Mouse (Mus musculus) gonadal fat pad, adult 2 months (tissue): ENCODE results near the gene Ip6k3. TPM values are rescaled to one million over a fixed set of nuclear protein-coding genes. Genes with fewer than 3 reads are reported as not detected.

Source experiments
- DNase-seq: peaks from one replicate; pipeline ENCODE4 v3.0.0-alpha.2; 2012; ENCODE audit warnings: low read depth
- polyA plus RNA-seq: library from polyadenylated mRNA; depleted of rRNA; stranded (reverse); fragments of >200 nt; gene quantifications from 2 replicates; pipeline ENCODE4 v1.2.3, GENCODE M21; 2012

The Ip6k3 gene
- polyA plus RNA-seq, 1 experiment = 0.32 TPM

DNA sequence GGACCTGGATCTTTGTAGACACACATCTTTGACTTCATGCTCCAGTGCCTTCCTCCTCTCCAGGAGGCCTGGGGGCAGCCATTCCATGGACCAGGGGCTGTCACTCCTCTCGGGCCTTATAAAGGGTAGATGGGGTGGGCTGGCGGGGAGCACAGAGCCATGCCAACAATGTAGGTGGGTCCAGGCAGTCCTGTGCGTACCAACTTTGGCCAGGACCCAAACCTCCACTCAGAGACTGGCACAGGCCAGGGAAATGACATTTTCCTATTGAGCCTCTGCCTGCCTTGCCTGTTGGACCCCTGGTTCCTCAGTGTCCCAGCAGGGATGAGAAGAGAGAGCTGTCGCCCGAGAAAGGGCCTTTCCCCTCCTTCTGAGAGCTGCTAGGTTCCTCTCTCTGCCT lies 14.8 kb upstream of the Ip6k3 start:
- DNase-seq = no peak

DNA sequence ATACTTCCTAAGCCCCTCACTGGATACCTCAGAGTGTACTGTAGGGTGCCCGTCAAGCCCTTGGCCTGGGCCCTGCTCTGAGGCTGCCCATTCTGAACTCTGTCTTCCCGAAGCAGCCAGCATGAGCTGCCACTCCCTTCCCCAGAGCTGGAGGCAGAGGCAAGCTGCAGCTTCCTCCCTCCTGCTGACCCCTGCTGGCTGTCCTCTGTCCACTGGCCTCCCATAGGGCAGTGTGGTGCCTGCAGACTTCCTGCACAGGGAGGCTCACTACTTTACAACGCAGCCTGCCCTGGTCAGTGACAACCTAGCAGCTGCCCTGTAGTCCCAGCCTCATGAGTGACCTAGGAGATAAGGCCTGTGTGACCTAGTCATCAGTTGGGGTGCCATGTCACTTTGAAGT lies 14.1 kb upstream of the Ip6k3 start:
- DNase-seq = no peak

DNA sequence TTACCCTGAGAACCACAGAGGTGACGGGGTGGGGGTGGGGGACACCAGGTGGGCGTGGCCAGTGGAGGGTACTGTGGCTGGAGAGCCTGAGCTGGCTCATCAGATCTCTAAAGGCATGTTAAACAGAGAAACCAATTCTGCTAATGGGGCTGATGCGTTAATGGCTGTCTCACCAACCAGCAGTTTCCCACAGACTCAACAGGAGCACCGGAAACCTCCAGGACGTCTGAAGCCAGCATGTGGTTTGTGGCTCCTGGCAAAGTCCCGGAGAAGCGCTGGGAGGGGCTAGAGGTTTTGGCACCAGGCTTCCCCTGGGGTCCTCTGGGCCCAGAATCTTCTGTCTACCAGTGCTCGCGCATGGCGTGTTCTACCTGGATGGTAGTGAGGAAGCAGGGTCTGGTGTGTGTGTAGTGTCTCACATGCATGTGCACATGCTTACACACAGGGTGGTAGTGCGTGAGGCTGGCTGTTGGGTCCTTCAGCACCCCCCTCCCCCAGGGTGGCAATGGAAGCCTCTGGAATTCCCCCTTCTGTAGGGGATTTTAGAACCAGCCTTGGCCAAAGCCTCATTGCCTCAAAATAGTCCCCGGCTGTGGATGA lies 12.2 kb upstream of the Ip6k3 start:
- DNase-seq = no peak

DNA sequence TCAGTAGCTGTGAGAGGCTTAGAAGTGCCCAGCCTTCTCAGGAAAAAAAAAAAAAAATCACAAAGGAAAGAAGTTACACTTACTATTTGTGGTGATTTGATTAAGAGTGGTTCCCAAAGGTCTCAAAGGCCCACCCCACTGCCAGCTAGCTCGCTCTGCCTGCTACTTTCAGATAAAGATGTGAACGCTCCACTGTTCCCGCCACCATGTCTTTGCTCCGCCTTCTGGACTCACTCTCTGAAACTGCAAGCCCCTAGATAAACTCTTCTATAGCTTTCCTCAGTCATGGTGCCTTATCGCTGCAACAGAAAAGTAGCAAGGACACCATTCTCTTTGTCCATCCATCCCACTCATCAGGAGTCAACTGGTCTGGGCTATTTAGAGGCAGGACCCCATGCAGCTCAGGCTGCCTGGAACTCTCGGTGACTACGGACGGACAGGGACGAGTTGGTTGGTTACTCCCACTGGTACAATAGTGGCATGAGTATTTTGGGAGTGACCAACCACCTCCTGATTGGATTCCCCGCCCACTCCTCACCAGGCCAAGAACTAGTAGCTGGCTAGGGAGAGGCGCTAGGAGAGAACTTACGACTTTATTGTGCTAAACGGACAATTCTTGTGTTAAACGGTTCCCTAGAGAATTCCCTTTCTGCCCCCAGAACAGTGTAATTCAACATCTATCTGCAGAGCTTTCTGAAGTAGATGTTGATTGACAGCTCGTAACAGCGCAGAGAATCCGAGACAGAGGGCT lies 11.0 kb upstream of the Ip6k3 start:
- DNase-seq = no peak

DNA sequence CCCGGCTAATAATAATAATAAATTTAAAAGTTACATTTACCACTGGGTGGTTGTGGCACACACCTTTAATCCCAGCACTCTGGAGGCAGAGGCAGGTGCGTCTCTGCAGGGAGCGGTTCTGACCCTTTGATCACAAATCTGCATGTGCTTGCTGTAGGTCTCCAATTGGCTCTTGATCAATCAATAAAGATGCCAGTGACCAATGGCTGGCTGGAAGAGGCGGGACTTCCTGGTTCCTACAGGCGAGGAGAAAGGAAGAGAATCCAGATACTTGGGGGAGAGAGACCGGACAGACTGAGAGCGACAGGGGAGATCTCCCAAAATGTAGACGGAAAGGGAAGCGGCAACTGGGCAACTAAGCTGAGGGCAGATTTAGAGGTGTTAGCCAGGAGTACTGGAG lies 10.4 kb upstream of the Ip6k3 start:
- no peak for DNase-seq

DNA sequence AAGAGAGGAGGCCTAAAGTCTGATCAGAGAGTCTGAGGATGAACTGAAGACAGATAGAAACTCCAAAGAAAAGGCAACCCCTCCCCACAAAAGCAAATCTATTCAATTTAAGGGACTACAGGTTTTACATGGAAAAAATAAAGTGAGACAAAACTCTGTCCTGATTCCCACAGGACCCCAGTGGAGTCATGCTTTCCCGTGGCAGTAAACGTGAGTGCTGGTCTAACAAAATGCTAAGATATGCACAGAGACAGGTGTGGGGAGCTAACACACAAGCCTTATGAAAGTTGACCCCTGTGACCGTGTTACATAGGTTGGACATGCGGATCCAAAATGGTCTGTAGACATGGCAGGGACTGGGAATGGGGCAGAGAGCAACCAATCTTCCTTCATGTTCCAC lies 9.2 kb upstream of the Ip6k3 start:
- DNase-seq = no peak

DNA sequence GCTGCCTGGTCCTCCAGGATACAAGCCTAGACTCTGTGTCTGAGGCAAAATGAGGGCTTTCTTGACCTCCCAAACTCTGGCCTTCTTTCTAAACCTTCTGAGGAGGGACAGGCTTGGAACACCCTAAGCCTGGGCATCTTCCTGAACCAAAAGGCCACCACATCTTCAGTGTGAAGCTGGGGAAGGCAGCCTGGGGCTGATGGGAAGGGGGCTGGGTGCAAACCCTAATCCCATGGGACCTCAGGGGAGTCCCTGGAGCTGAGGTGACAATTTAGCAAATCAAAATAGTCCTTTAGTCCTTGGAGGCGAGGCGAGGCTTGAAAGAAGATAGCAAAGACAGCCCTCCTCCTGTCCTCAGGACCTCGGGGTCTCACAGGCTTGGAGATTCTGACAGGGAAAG lies 8.7 kb upstream of the Ip6k3 start:
- DNase-seq = no peak

DNA sequence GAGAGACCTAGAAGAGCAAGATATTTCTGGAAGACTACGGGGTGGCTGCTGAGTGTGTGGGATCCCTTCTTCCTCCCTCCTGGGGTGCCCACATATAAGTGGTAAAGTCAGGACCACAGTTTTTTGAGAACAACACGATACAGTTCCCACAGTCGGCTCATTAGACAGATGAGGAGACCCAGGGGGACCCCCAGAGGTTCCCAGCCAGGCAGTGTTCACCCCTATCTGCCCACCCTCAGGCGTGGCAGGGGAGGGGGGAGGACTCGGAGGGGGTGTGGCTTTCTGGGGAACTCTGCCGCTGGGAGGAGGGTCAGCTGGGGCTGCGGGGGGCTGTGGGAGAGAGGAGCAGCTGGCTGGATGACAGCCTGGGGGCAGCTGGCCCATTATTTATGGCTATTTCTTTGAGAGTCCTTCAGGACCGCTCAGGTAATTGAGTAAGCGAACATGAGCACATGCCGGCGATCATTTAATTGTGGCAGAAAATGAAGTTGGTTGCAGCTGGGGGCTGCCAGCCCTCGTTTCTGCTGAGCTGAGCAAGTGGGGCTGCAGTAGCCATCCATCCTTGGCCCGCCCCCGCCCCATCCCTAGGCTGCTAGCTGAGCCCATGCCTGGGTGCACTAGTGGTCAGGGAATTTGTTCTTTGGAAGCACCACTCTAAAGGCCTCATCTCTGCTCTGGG lies 7.7 kb upstream of the Ip6k3 start:
- no peak for DNase-seq

DNA sequence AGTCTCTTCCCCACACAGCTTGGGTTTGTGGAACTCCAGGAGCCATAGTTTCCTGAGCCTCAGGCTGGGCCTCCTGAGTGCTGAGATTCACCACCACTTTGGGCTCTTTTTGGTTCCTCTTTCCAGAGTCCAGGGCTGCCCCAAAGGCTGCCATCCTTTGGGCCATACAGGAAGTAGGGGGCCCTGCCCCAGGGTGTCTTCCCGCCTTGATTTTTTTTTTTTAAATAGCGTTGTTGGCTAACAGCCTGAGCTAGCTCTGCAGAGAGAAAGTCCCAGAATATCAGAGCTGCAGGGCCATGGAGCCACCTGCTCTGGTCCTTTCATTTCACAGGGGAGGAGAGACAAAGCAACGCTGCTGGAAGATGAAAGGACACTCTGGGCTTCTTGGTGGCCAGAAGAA lies 6.1 kb upstream of the Ip6k3 start:
- DNase-seq = no peak

DNA sequence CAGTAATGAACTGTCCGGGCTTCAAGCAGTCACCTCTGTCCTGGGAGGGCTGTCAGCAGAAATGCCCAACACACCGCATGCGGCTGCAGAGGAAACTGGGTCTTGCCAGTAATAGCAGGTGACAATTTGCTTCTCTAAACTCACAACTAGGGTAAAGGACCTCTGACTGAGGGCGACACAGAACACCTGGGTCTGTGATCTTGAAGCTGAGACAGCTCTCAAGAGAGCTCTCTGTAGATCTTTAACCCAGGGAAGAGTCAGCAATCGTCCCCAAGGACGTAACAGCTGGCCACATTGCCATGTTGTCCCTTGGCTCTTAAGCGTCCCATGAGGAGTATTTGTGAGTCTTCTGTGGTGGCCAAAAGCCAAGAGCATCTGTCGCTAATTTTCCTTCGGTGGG lies 4.9 kb upstream of the Ip6k3 start:
- DNase-seq = no peak

DNA sequence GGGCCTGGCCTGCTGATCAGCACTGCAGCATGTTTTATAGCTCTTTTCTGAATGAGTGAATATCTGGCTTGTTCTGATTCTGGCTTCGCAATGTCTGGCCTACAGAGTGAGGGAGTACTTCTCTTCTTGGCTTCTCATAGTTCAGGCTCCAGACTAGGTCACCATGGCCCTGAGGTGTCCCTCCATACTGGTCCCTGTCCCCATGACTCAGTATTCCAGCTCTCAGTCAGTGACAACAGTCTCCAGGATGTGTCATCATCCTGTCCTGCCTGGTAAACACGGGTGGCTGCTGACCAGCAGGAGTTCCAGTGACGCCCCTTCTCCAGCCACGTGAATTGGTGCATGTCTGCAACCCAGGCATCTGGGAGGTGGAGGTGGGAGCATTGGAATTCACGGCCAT lies 3.5 kb upstream of the Ip6k3 start:
- no peak for DNase-seq

DNA sequence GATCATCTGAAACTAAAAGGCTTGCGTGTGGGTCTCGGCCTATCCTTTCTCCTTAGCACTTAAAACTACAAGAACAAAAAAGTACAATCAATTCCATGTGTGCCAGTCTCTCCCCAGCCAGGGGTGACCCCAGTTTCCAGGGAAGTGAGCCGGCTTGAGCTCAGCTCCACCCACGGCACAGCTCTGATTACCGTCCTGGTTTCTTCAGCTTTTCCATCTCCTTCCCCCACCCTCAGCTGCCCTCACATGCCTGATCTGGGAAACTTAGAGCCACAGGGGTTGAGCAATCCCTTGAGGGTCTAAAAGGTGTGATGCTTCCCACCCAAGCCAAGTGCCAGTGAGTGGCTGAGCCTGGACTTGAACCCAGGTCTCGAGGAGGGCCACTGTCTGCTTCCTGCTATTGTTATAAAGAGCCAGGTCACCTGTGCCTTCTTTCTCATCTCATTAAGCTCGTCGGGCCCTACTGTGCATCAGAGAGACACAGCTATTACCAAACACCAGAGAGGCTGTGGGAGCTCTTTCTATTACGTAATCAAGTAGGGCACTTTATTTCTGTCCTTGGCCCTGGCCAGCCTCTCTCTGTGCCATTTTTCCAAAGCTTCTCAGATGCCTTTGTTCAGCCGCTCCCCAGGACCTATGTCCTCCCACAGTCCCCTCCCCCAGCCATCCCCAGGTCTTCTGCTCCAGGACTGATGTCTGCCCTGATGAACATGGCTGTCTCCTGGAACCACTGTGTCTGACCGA lies 2.5 kb upstream of the Ip6k3 start:
- no peak for DNase-seq

DNA sequence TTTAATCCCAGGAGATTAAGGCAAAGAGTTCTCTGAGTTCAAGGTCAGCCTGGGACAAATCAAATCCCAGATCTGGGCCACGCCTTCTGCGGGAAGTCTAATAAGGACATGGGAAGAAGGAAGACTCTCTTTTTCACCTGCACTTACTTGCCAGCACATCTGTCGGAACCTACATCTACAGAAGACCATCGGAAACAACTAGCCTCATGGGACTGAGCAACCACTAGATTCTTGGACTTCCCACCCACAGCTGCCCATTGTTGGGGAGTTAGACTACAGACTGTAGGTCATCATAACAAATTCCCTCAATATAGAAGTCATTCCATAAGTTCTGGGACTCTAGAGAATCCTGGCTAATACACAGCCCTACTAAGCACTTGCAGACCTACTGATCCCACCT lies 974 bp upstream of the Ip6k3 start:
- no peak for DNase-seq

DNA sequence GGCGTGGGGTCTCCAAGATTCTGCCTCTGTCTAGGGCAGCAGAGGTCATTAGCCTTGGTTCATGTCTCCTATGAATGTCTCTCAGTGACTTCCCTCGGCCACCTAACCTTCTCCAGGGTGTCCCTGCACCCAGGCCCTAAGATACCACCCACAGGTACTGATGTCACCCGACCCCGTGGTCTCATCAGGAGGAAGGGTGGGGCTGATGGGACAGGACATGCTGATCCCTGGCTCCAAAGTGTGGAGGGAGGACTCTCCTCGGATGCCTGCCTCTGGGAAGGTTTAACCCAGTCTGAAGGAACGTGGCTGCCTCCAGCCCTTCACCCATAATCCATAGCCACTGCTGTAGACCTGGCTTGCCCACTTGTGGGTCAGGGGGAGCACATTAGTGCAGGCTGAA lies 694 bp downstream of the Ip6k3 start:
- no peak for DNase-seq

DNA sequence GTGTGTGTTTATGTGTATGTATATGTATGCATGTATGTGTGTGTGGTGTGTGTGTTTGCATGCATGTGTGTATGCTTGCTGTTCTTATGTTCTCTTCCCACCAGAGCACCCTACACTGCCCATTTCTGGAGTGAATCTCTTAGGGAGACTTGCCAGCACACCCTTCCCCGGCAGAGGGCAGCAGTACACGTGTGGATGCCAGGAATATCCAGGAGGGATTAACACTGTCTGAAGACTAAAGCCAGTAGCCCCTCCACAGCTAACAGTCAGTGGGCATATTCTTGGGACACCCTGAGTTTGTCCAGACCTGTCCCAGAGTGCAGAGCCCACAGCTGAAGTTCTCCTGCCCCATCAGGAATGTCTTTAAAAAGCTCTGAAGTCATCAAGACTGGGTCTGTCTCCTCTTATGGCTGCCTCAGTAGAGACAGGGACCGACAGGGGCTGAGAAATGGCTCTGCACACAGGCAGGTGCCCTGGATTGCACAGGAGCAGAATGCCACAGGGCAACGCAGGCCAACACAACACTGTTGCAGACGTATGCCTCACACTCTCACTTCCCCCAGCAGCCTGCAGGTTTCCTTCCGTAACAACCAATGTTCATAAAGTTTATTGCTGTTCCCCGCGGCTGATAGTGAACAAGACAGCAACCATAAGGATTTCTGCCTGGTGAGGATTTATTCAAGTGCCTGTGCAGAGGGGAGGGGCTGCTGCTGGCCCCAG lies 2.4 kb downstream of the Ip6k3 start:
- DNase-seq = no peak

DNA sequence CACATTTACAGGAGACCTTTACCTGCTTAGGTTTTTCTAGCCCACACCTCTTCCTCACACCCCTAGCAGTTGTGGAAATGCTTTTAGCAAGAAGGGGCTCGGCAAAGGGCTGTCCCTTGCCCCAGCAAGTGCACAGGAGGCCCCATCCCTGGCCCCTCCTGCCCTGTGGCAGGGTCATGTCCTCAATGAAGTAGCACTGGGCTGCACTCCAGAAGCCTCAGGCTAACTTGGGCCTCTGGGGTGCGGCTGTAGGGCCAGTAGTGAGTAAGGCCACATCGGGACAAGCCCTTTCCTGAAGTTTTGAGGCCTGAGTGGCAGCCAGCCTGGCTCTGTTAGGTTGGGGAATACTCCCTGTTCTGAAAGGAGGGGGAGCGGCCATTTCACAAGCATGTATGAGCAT lies 6.7 kb downstream of the Ip6k3 start:
- DNase-seq = no peak

DNA sequence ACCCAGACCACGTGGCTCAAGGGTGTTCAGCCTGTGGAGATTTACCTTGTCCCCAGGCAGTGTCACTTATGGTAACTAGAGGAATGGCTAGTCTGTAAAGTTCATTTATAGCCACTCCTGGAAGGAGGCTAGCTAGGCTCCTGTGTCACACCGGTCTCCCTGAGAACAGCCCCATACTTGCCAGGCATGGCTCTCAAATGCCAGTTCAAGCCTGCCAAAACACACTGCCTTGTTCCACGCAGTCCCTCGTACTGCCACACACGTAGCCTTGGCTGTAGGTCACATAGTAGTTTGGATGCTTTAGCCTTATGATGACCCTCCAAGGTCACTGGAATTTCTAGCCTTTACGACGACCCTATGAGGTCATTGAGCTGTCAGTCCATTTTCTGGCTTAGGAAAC lies 8.4 kb downstream of the Ip6k3 start:
- DNase-seq = no peak

DNA sequence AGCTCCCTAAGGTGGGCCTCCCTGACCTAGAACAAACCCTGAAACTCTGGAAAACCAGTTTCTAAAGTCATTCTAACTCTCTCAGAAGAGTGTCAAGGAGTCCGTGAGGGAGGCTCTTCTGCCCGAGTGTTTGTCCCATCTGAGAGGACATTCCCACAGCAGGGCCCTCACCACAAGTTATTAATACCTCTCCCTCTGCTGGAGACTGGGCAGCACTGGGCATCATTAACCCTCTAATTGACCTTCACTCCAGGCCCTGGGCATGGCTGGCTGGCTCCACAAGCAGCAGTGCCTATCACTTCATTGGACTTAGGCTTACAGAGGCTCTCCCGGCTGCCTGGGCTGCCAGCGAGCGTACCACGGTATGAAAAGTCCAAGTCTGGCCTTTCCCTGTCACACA lies 9.2 kb downstream of the Ip6k3 start:
- DNase-seq = no peak

DNA sequence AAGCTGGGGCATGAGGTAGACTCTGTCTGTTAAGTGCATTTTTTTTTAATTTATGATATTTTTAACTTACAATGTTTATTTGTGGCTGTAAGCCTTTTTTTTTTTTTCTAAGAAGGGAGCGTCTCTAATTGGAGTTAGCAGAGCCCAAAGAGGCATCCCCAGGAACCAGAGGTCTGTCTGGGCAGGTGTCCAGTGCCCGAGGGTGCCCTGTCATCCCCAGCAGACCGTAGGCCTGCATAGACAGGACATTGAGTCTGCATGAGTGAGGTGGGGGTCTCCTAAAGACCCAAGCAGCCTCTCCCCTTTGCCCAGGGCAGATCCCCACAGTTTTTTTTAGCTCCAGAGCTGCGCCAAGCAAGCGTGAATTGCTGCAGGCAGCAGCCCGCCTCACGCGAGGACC lies 11.8 kb downstream of the Ip6k3 start:
- DNase-seq = no peak

DNA sequence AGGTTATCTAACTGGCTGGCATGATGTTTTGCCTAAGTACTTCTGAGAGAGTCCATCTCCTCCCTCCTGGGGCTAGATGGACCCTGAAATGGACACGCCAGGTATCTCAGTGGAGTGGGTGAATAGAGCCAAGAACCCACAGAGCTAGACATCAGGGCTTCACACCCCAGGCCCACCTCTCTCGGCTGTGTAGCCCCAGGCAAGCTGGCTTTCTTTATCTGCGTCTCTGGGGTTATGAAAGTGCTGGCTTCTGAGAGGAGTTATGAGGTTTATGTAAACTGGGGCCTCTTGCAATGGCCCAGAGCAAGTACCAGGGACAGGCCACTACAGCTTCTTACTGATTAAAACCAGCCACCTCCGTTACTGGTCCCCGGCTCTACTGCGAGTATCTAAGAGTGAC lies 12.7 kb downstream of the Ip6k3 start:
- DNase-seq = no peak

DNA sequence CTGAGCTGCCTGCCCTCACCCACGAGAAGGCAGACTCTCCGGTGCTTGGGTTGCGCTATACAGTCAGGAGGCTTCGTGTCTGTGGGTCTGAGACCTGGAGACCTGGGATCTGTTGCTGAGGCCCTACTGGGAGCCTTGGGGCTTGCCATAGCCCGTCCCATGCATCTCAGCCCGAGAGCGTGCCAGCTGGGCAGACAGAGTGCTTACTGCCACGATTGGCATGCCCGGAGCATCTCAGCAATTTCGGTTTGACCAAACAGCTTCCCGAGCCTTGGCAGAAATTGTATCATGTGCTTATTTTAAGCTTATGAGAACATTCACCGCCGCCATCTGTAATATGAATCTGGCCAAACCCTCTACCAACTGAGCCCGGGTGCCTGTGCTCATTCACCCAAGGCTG lies 13.3 kb downstream of the Ip6k3 start:
- no peak for DNase-seq

DNA sequence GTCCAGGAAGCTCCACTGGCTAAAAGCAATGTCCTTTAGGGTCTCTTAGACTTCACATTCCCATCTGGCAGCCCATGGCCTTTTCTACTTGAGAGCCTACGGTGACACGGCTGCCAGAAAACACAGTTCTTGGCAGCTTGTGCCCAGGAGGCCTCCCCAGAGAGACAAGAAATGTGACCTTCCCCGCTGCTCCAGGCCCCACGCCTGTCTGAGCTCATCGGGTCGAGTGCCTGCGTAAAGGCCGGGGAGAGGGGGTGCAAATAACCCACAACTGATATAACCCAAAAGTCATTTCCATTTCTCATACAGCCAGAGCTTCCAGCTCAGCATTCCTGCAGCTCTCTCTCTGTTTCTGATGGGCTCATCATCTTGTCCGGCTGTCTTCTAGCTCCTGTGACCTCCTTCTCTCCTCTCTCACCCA lies 13.8 kb downstream of the Ip6k3 start:
- DNase-seq = no peak
